Mouse (Mus musculus) embryonic fibroblast, embryonic 13.5 days (primary cell): ENCODE data around the gene Tmem234.

Source experiments
- CTCF ChIP-seq: IDR thresholded peaks from 2 replicates; pipeline ENCODE4 v1.5.1; 2011; ENCODE audit warnings: mild to moderate bottlenecking, control low read depth, low read length, moderate library complexity, borderline replicate concordance; ENCODE audit not compliant: insufficient read depth
- POLR2A ChIP-seq: IDR thresholded peaks from 2 replicates; pipeline ENCODE4 v1.6.1; 2011; ENCODE audit warnings: low read depth, mild to moderate bottlenecking, control low read depth, low read length, moderate library complexity

- TF ChIP-seq POLR2A = no peak
- no peak for TF ChIP-seq CTCF
Measured at GRCm38 (mm10) chr4:129610472-129610871, 10.0 kb downstream of the Tmem234 start.
